Mouse (Mus musculus) heart, adult 2 months (tissue): ENCODE data around the gene Ttf1.
A peak's percentile ranks its signal among the peaks of the same experiment; 100 is the strongest.

Source experiments
- CTCF ChIP-seq: fragments of 200-600 bp; IDR thresholded peaks from 2 replicates; pipeline ENCODE4 v1.8.1; 2022; ENCODE audit warnings: antibody characterized with exemption, mild to moderate bottlenecking, moderate library complexity
- EP300 ChIP-seq: fragments of 200-500 bp; IDR thresholded peaks from 2 replicates; pipeline ENCODE4 v1.6.1; 2011; ENCODE audit warnings: low read depth, low read length, control low read depth; ENCODE audit not compliant: insufficient read depth
- POLR2A ChIP-seq: fragments of 200-500 bp; IDR thresholded peaks from 2 replicates; pipeline ENCODE4 v1.6.1; 2011; ENCODE audit warnings: mild to moderate bottlenecking, low read depth, low read length, control low read depth; ENCODE audit not compliant: insufficient read depth

DNA sequence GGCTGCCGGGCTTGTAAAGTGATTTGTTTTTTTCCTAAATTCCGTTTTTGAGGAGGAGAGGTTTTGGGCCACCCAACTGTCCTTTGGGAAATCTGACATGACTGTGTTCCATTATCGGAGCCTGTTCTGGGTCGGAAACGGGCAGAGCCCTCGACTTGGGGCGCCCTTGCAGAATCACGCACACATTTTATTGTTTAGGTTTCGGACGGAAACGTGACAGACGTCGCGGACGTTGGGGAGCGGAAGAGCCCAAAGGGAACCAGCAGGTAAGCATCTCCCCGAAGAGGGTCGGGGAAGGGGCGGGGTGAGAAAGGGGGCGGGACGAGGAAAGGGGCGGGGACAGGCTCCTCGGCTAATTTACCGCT, 64.5 kb downstream of the Ttf1 start:
- TF ChIP-seq EP300 (no peak; the same call in 1 of the 2 replicates), POLR2A (peak; percentile 52), CTCF (no peak)
